Mouse (Mus musculus): ENCODE results near the gene Rtn4rl1.

- TF ChIP-seq CTCF (IDR thresholded peaks at IDR 0.05; ENCODE audit: low read depth, low read length) (no peak), POLR2A (IDR thresholded peaks at IDR 0.05; ENCODE audit: extremely low read depth, insufficient read depth, low read length) (no peak)
Observed at GRCm38 (mm10) chr11:75163379-75163778, 30.2 kb upstream of the Rtn4rl1 start.

Data from liver, adult 2 months (tissue).